Mouse (Mus musculus): ENCODE results near the gene Nrsn2. TPM values are rescaled to one million over a fixed set of nuclear protein-coding genes. Genes with fewer than 3 reads are reported as not detected.

Nrsn2 gene
- polyA plus RNA-seq, 1 experiment from 2014 or later, result 0.68 TPM

DNA sequence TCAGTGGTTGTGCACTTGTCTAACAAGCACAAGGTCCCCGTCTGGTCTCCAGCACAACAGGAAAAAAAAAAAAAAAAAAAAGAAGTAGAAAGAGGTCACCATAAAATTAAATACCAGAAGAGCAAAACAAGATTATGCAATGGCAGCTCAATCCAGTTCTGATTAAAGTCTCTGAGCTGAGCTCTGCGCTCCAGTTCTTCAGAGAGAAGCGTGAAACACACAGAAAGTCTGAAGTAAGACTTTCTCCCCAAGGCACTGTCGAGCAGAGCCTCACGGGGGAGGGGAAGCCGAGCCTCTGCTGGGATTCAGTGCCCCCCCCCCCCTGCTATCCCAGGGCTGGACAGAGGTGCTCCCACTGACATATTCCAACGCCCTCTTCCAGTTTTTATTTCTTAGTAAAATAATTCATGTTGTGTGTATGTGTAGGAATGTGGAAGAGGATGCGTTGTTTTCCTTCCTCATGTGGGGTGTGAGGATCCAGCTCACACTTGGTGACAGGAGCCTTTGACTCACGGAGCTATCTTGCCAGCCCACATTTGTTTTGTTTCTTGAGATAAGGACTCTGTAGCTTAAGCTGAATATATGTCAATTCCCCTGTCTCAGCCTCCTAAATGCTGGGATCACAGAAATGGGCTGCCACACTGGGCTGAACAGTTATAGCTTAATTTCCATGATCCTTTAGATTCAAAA is 29.5 kb downstream of the Nrsn2 start:
- WGBS, result 46% methylated on average over 9 of the region's 9 CpGs
- no peak overlapping the region for H3K27ac ChIP-seq
- no peak for TF ChIP-seq CTCF (IDR thresholded peaks at IDR 0.05; ENCODE audit: low read depth)
- ATAC-seq (replicated peaks; ENCODE audit: low FRiP score, low read depth) (no peak), DNase-seq (ENCODE audit: low spot score) (no peak)
- no peaks in the 10 kb centered on the region for H3K27me3 ChIP-seq (ENCODE audit: insufficient read depth, low read length)
- no peak overlapping the region for H3K4me2 ChIP-seq (ENCODE audit: low read length)
- no peaks in the 10 kb centered on the region for H3K9me3 ChIP-seq (replicated peaks; ENCODE audit: low read length)
- H3K36me3 ChIP-seq (ENCODE audit: insufficient read depth, low read length), result no peaks in the 10 kb centered on the region
- H3K4me1 ChIP-seq (replicated peaks; ENCODE audit: insufficient read depth, low read length), result no peaks in the 10 kb centered on the region
- no peak overlapping the region for H3K4me3 ChIP-seq (replicated peaks; ENCODE audit: low read depth, low read length)
- H3K9ac ChIP-seq (ENCODE audit: low read depth, low read length), result no peak overlapping the region

DNA sequence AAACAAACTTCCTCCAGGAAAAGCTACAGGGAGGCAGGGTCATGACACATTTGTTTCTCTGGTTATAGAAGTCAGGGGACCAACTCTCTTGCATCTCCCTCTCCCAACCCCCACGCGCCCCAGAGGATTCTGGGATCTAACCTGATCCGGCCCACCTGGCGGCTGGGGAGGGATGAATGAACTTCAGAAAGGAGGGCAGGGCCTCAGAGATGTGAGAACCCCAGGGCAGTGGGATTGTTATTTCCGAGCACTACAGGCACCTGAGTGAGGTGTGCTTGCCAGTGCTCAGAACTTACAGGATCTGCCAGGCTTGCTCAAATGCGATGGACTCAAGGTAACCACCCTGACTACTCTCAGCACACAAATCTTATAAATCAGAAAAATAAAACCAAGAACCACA is 31.0 kb downstream of the Nrsn2 start:
- ATAC-seq (replicated peaks; ENCODE audit: low FRiP score, low read depth), result no peak
- no peak overlapping the region for H3K4me2 ChIP-seq (ENCODE audit: low read length)
- no peaks in the 10 kb centered on the region for H3K36me3 ChIP-seq (ENCODE audit: insufficient read depth, low read length)
- no peak for TF ChIP-seq CTCF (IDR thresholded peaks at IDR 0.05; ENCODE audit: low read depth)
- no peak for DNase-seq (ENCODE audit: low spot score)
- H3K9me3 ChIP-seq (replicated peaks; ENCODE audit: low read length), result no peaks in the 10 kb centered on the region
- no peaks in the 10 kb centered on the region for H3K27me3 ChIP-seq (ENCODE audit: insufficient read depth, low read length)
- no peaks in the 10 kb centered on the region for H3K4me1 ChIP-seq (replicated peaks; ENCODE audit: insufficient read depth, low read length)
- H3K27ac ChIP-seq, result no peak overlapping the region
- no peak overlapping the region for H3K9ac ChIP-seq (ENCODE audit: low read depth, low read length)
- no peak overlapping the region for H3K4me3 ChIP-seq (replicated peaks; ENCODE audit: low read depth, low read length)
- WGBS, result 66% methylated on average over 6 of the region's 6 CpGs

DNA sequence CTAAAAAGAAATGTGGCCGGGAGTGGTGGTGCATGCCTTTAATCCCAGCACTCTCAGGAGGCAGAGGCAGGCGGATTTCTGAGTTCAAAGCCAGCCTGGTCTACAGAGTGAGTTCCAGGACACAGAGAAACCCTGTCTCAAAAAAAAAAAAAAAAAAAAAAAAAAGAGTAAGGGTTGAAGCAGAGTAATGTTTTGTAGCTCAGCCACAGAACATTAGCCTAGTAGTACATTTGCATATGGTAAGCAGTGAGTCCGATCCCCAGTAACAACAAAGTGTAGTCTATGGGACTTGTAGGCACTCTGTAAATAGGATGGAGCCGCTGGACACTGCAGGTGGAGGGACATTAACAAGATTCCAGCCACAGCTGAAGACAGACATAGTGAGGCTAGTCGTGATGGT is 31.5 kb downstream of the Nrsn2 start:
- Histone ChIP-seq H3K9ac (ENCODE audit: low read depth, low read length) (no peak overlapping the region), H3K27me3 (ENCODE audit: insufficient read depth, low read length) (no peaks in the 10 kb centered on the region), H3K4me1 (replicated peaks; ENCODE audit: insufficient read depth, low read length) (no peaks in the 10 kb centered on the region), H3K4me3 (replicated peaks; ENCODE audit: low read depth, low read length) (no peak overlapping the region), H3K27ac (no peak overlapping the region), H3K4me2 (ENCODE audit: low read length) (no peak overlapping the region), H3K9me3 (replicated peaks; ENCODE audit: low read length) (no peaks in the 10 kb centered on the region), H3K36me3 (ENCODE audit: insufficient read depth, low read length) (no peaks in the 10 kb centered on the region)
- ATAC-seq (replicated peaks; ENCODE audit: low FRiP score, low read depth), result no peak
- DNase-seq (ENCODE audit: low spot score), result no peak
- 58% methylated on average over 5 of the region's 5 CpGs for WGBS
- no peak for TF ChIP-seq CTCF (IDR thresholded peaks at IDR 0.05; ENCODE audit: low read depth)

DNA sequence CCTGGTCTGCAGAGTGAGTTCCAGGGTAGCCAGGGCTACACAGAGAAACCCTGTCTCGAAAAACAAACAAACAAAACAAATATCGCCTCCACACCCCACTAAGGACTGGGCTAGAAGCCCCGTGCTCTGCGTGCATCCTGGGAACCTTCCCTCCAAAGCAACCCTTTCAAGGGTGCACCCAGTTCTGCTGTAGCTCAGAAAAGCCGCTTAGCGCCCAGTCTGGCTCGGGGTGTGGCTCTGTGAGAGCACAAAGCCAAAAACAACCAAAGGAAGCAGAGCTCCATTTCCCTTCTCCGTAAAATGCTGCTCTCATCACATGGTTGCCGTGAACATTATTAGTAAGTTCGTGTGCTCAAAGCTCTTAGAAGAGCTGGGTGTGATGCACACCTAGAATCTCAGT is 32.1 kb downstream of the Nrsn2 start:
- peak overlapping the region; percentile 89 for H3K4me2 ChIP-seq (ENCODE audit: low read length)
- TF ChIP-seq CTCF (IDR thresholded peaks at IDR 0.05; ENCODE audit: low read depth), result no peak
- no peaks in the 10 kb centered on the region for H3K27me3 ChIP-seq (ENCODE audit: insufficient read depth, low read length)
- H3K9ac ChIP-seq (ENCODE audit: low read depth, low read length), result peak overlapping the region; percentile 54; the same call in 1 of the 2 replicates
- no peak overlapping the region for H3K27ac ChIP-seq
- ATAC-seq (replicated peaks; ENCODE audit: low FRiP score, low read depth) (no peak), DNase-seq (ENCODE audit: low spot score) (no peak)
- no peaks in the 10 kb centered on the region for H3K36me3 ChIP-seq (ENCODE audit: insufficient read depth, low read length)
- H3K4me1 ChIP-seq (replicated peaks; ENCODE audit: insufficient read depth, low read length), result no peaks in the 10 kb centered on the region
- H3K9me3 ChIP-seq (replicated peaks; ENCODE audit: low read length), result no peaks in the 10 kb centered on the region
- H3K4me3 ChIP-seq (replicated peaks; ENCODE audit: low read depth, low read length), result peak overlapping the region; percentile 35
- WGBS, result 11% methylated on average over 10 of the region's 10 CpGs

DNA sequence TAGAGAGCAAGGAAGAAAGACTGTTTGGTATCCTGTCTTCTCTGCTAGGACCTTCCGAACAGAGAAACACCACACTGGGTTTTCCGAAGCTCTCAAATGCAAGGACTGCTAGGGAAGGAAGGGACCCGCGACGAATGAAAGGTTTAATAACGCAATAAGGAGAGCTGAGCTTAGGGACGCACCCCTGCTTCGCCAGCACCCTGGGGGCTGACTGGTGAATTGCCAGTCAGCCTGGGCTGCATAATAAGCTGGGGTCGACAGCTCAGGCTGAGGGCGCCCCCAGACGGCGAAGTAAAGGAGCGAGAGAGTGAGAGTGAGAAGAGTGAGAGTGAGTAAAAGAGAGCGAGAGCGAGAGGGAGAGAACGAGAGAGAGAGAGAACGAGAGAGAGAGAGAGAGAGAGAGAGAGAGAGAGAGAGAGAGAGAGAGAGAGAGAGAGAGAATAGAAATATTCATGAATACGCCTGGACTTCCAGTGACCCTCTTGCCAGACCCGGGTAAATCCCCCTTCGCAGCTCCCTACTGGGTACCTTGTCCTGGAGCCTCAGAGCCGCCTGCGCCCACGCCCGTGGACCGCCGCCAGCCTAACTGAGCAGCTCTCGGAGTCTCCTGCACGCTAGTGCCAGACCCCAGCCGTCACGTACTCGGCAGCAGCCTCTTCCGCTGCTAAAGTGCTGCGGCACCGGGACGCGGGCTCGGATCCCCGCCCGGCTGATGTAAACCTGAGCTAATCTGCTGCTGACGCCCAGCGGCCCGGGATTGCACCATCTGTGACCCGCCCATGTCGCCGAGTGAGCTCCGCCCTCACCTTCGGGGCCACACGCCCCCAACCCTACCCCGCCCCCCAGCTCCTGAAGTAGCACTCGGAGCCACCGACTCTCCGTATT is 32.9 kb downstream of the Nrsn2 start, which contains the start of gene Trib3:
Gene Trib3 (minus strand): TSS at position 704 of the 885 bp plus-strand sequence.
- peak within 1 kb of the TSS; percentile 54; the same call in 1 of the 2 replicates for H3K9ac ChIP-seq (ENCODE audit: low read depth, low read length)
- peak; percentile 86 for DNase-seq (ENCODE audit: low spot score)
- peak; percentile 86 for ATAC-seq (replicated peaks; ENCODE audit: low FRiP score, low read depth)
- no peaks in the 10 kb centered on the region for H3K9me3 ChIP-seq (replicated peaks; ENCODE audit: low read length)
- under 1% methylated on average over 52 of the region's 52 CpGs for WGBS
- H3K4me2 ChIP-seq (ENCODE audit: low read length), result peak within 1 kb of the TSS; percentile 89
- no peaks in the 10 kb centered on the region for H3K4me1 ChIP-seq (replicated peaks; ENCODE audit: insufficient read depth, low read length)
- TF ChIP-seq CTCF (IDR thresholded peaks at IDR 0.05; ENCODE audit: low read depth), result peak; percentile 74
- H3K36me3 ChIP-seq (ENCODE audit: insufficient read depth, low read length), result no peaks in the 10 kb centered on the region
- peak within 1 kb of the TSS; percentile 35 for H3K4me3 ChIP-seq (replicated peaks; ENCODE audit: low read depth, low read length)
- H3K27ac ChIP-seq, result no peak within 1 kb of the TSS
- no peaks in the 10 kb centered on the region for H3K27me3 ChIP-seq (ENCODE audit: insufficient read depth, low read length)

DNA sequence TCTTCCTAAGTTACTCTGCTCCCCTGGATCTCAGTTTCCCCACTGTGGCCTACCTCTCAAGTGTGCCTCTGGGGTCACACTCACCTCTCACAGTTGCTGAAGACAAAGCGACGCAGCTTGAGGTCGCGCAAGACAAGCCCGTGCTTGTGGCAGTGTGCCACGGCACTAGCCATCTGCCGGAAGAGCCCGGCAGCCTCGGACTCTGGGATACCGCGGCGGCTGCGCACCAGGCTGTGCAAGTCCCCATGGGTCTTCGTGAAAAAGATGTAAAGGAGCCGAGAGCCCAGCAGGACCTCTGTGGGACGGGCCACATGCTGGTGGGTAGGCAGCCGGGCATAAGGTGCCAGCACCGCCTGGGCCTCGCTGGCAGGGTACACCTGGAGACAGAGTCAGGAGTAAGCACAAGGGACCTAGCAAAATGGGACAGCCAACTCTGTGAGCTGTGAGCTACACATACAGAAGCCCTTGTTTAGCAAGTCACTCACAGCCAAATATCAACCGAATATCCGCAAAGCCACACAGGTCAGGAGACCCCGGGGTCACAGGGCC is 36.7 kb downstream of the Nrsn2 start:
- H3K4me3 ChIP-seq (replicated peaks; ENCODE audit: low read depth, low read length), result no peak overlapping the region
- no peaks in the 10 kb centered on the region for H3K36me3 ChIP-seq (ENCODE audit: insufficient read depth, low read length)
- no peak for TF ChIP-seq CTCF (IDR thresholded peaks at IDR 0.05; ENCODE audit: low read depth)
- DNase-seq (ENCODE audit: low spot score) (no peak), ATAC-seq (replicated peaks; ENCODE audit: low FRiP score, low read depth) (no peak)
- no peak overlapping the region for H3K9ac ChIP-seq (ENCODE audit: low read depth, low read length)
- no peaks in the 10 kb centered on the region for H3K4me1 ChIP-seq (replicated peaks; ENCODE audit: insufficient read depth, low read length)
- WGBS, result 93% methylated on average over 22 of the region's 22 CpGs
- H3K4me2 ChIP-seq (ENCODE audit: low read length), result no peak overlapping the region
- H3K9me3 ChIP-seq (replicated peaks; ENCODE audit: low read length), result no peaks in the 10 kb centered on the region
- H3K27ac ChIP-seq, result no peak overlapping the region
- no peaks in the 10 kb centered on the region for H3K27me3 ChIP-seq (ENCODE audit: insufficient read depth, low read length)
